Mouse (Mus musculus) liver, embryonic 12.5 days (tissue): ENCODE data around the gene Mgat1. TPM values are rescaled to one million over a fixed set of nuclear protein-coding genes. Genes with fewer than 3 reads are reported as not detected.

ENCODE experiments used
- ATAC-seq: fragments of 200-750 bp; cut with Nextera tagmentation; 2 replicates; pipeline ENCODE4 v1.8.0; 2017; ENCODE audit warnings: moderate number of reproducible peaks, mild to moderate bottlenecking, moderate library complexity
- H3K27ac ChIP-seq: fragments of 300-500 bp; sonication (generic); 2 replicates; pipeline ENCODE4 v1.5.1; 2016; ENCODE audit warnings: mild to moderate bottlenecking
- H3K27me3 ChIP-seq: fragments of 300-500 bp; sonication (generic); replicated peaks from 2 replicates; pipeline ENCODE4 v1.6.1; 2016; ENCODE audit warnings: mild to moderate bottlenecking, moderate library complexity
- H3K36me3 ChIP-seq: fragments of 300-500 bp; sonication (generic); 2 replicates; pipeline ENCODE4 v1.6.1; 2016; ENCODE audit warnings: mild to moderate bottlenecking, moderate library complexity
- H3K4me1 ChIP-seq: fragments of 300-500 bp; sonication (generic); 2 replicates; pipeline ENCODE4 v1.6.1; 2016
- H3K4me2 ChIP-seq: fragments of 300-500 bp; sonication (generic); 2 replicates; pipeline ENCODE4 v1.6.1; 2016; ENCODE audit warnings: mild to moderate bottlenecking, moderate library complexity
- H3K4me3 ChIP-seq: fragments of 300-500 bp; sonication (generic); 2 replicates; pipeline ENCODE4 v1.5.1; 2016; ENCODE audit warnings: mild to moderate bottlenecking, moderate library complexity
- H3K9ac ChIP-seq: fragments of 300-500 bp; sonication (generic); 2 replicates; pipeline ENCODE4 v1.6.1; 2016; ENCODE audit warnings: mild to moderate bottlenecking, moderate library complexity
- H3K9me3 ChIP-seq: fragments of 300-500 bp; sonication (generic); replicated peaks from 2 replicates; pipeline ENCODE4 v1.6.1; 2016; ENCODE audit warnings: mild to moderate bottlenecking, moderate library complexity
- WGBS: fragments of 180-500 bp; shearing (Covaris S2); methylation state at CpG from one replicate; pipeline ENCODE4 v1.1.7; 2016; ENCODE audit not compliant: insufficient replicate concordance; 5-methylcytosine and 5-hydroxymethylcytosine counted together
- polyA plus RNA-seq: library from polyadenylated mRNA; unstranded; fragments of >200 nt; fragmentation: Nextera tagmentation; extraction: Ambion mirVana; gene quantifications from 2 replicates; pipeline ENCODE4 v1.2.1, GENCODE M21; 2016

Gene Mgat1
- polyA plus RNA-seq, 1 experiment from 2014 or later: 35.4 TPM

- peak; percentile 95 for ATAC-seq
- peaks cover 39% of the 10 kb centered on the region for H3K4me1 ChIP-seq
- H3K9me3 ChIP-seq: no peaks in the 10 kb centered on the region
- no peaks in the 10 kb centered on the region for H3K27me3 ChIP-seq
- H3K9ac ChIP-seq: peak overlapping the region; percentile 31; the same call in 1 of the 2 replicates
- H3K36me3 ChIP-seq: peaks cover 44% of the 10 kb centered on the region
- 0 out of 2 replicates have a peak overlapping the region, but pooled peaks have one; percentile 40 for H3K27ac ChIP-seq
- H3K4me2 ChIP-seq: peak overlapping the region; percentile 40
- no peak overlapping the region for H3K4me3 ChIP-seq
Observed at GRCm38 (mm10) chr11:49212577-49212976, 31.4 kb upstream of the Mgat1 start.

- H3K4me2 ChIP-seq: no peak overlapping the region
- no peak overlapping the region for H3K9ac ChIP-seq
- H3K36me3 ChIP-seq: peaks cover 44% of the 10 kb centered on the region
- H3K4me3 ChIP-seq: no peak overlapping the region
- peaks cover 31% of the 10 kb centered on the region for H3K4me1 ChIP-seq
- no peaks in the 10 kb centered on the region for H3K9me3 ChIP-seq
- WGBS: 92% methylated on average over 1 of the region's 1 CpGs
- no peak overlapping the region for H3K27ac ChIP-seq
- no peaks in the 10 kb centered on the region for H3K27me3 ChIP-seq
- ATAC-seq: no peak
Observed at GRCm38 (mm10) chr11:49213505-49213904, 30.5 kb upstream of the Mgat1 start.

GRCm38 (mm10) chr11:49219271-49219670 is 24.7 kb upstream of the Mgat1 start:
- H3K36me3 ChIP-seq: peaks cover 33% of the 10 kb centered on the region
- H3K4me1 ChIP-seq: no peaks in the 10 kb centered on the region
- no peak overlapping the region for H3K4me3 ChIP-seq
- no peaks in the 10 kb centered on the region for H3K27me3 ChIP-seq
- H3K9ac ChIP-seq: no peak overlapping the region
- H3K9me3 ChIP-seq: no peaks in the 10 kb centered on the region
- no peak overlapping the region for H3K4me2 ChIP-seq
- no peak overlapping the region for H3K27ac ChIP-seq
- no peak for ATAC-seq
- 71% methylated on average over 2 of the region's 2 CpGs for WGBS

GRCm38 (mm10) chr11:49224455-49224854 is 19.5 kb upstream of the Mgat1 start:
- Histone ChIP-seq H3K9me3 (no peaks in the 10 kb centered on the region), H3K4me1 (no peaks in the 10 kb centered on the region), H3K36me3 (no peaks in the 10 kb centered on the region), H3K4me3 (no peak overlapping the region), H3K4me2 (no peak overlapping the region), H3K27me3 (no peaks in the 10 kb centered on the region), H3K27ac (no peak overlapping the region), H3K9ac (no peak overlapping the region)
- no peak for ATAC-seq
- WGBS: 30% methylated on average over 1 of the region's 1 CpGs

- Histone ChIP-seq H3K9ac (no peak overlapping the region), H3K27ac (no peak overlapping the region), H3K4me2 (no peak overlapping the region), H3K4me1 (no peaks in the 10 kb centered on the region), H3K4me3 (no peak overlapping the region), H3K9me3 (no peaks in the 10 kb centered on the region), H3K27me3 (no peaks in the 10 kb centered on the region), H3K36me3 (no peaks in the 10 kb centered on the region)
- ATAC-seq: no peak
- 73% methylated on average over 3 of the region's 3 CpGs for WGBS
Observed at GRCm38 (mm10) chr11:49232781-49233180, 11.2 kb upstream of the Mgat1 start.

GRCm38 (mm10) chr11:49235459-49236207 is 8.4 kb upstream of the Mgat1 start:
- no peaks in the 10 kb centered on the region for H3K36me3 ChIP-seq
- H3K4me3 ChIP-seq: no peak overlapping the region
- ATAC-seq: no peak
- H3K4me2 ChIP-seq: no peak overlapping the region
- H3K27me3 ChIP-seq: no peaks in the 10 kb centered on the region
- peaks cover 6% of the 10 kb centered on the region; the same call in 1 of the 2 replicates for H3K4me1 ChIP-seq
- no peak overlapping the region for H3K27ac ChIP-seq
- H3K9ac ChIP-seq: no peak overlapping the region
- WGBS: 55% methylated on average over 3 of the region's 3 CpGs
- H3K9me3 ChIP-seq: no peaks in the 10 kb centered on the region

- Histone ChIP-seq H3K36me3 (no peaks in the 10 kb centered on the region), H3K27me3 (no peaks in the 10 kb centered on the region), H3K9me3 (no peaks in the 10 kb centered on the region), H3K27ac (no peak overlapping the region), H3K4me1 (peaks cover 10% of the 10 kb centered on the region; the same call in 1 of the 2 replicates), H3K4me3 (no peak overlapping the region), H3K4me2 (no peak overlapping the region), H3K9ac (no peak overlapping the region)
- ATAC-seq: no peak
- WGBS: 71% methylated on average over 1 of the region's 1 CpGs
Observed at GRCm38 (mm10) chr11:49236891-49237290, 7.1 kb upstream of the Mgat1 start.

- 39% methylated on average over 2 of the region's 2 CpGs for WGBS
- no peak overlapping the region for H3K27ac ChIP-seq
- H3K9ac ChIP-seq: no peak overlapping the region
- H3K4me3 ChIP-seq: no peak overlapping the region
- ATAC-seq: no peak
- H3K4me2 ChIP-seq: no peak overlapping the region
- H3K4me1 ChIP-seq: peaks cover 13% of the 10 kb centered on the region
- no peaks in the 10 kb centered on the region for H3K27me3 ChIP-seq
- H3K36me3 ChIP-seq: no peaks in the 10 kb centered on the region
- no peaks in the 10 kb centered on the region for H3K9me3 ChIP-seq
Observed at GRCm38 (mm10) chr11:49237532-49237931, 6.5 kb upstream of the Mgat1 start.

GRCm38 (mm10) chr11:49240310-49240709 is 3.7 kb upstream of the Mgat1 start:
- Histone ChIP-seq H3K9me3 (no peaks in the 10 kb centered on the region), H3K4me1 (peaks cover 33% of the 10 kb centered on the region), H3K4me2 (no peak overlapping the region), H3K4me3 (no peak overlapping the region), H3K27me3 (no peaks in the 10 kb centered on the region), H3K9ac (no peak overlapping the region), H3K27ac (no peak overlapping the region), H3K36me3 (no peaks in the 10 kb centered on the region)
- 67% methylated on average over 1 of the region's 1 CpGs for WGBS
- ATAC-seq: no peak

- 52% methylated on average over 4 of the region's 4 CpGs for WGBS
- Histone ChIP-seq H3K4me2 (no peak overlapping the region), H3K4me1 (peaks cover 39% of the 10 kb centered on the region), H3K9me3 (no peaks in the 10 kb centered on the region), H3K27me3 (no peaks in the 10 kb centered on the region), H3K4me3 (no peak overlapping the region), H3K27ac (no peak overlapping the region), H3K36me3 (no peaks in the 10 kb centered on the region), H3K9ac (no peak overlapping the region)
- no peak for ATAC-seq
Observed at GRCm38 (mm10) chr11:49240874-49241273, 3.1 kb upstream of the Mgat1 start.

GRCm38 (mm10) chr11:49241471-49241870 is 2.5 kb upstream of the Mgat1 start:
- no peak for ATAC-seq
- Histone ChIP-seq H3K9ac (no peak overlapping the region), H3K27me3 (no peaks in the 10 kb centered on the region), H3K4me1 (peaks cover 45% of the 10 kb centered on the region), H3K4me2 (no peak overlapping the region), H3K9me3 (no peaks in the 10 kb centered on the region), H3K36me3 (no peaks in the 10 kb centered on the region), H3K27ac (no peak overlapping the region), H3K4me3 (no peak overlapping the region)
- WGBS: 12% methylated on average over 1 of the region's 1 CpGs

- H3K27ac ChIP-seq: peak overlapping the region; percentile 95
- ATAC-seq: no peak
- peak overlapping the region; percentile 73 for H3K9ac ChIP-seq
- 23% methylated on average over 11 of the region's 11 CpGs for WGBS
- no peaks in the 10 kb centered on the region for H3K9me3 ChIP-seq
- peak overlapping the region; percentile 71 for H3K4me3 ChIP-seq
- H3K4me1 ChIP-seq: peaks cover 61% of the 10 kb centered on the region
- H3K27me3 ChIP-seq: no peaks in the 10 kb centered on the region
- peak overlapping the region; percentile 91 for H3K4me2 ChIP-seq
- H3K36me3 ChIP-seq: no peaks in the 10 kb centered on the region
Observed at GRCm38 (mm10) chr11:49242944-49243626, 906 bp upstream of the Mgat1 start.
